Mouse (Mus musculus): ENCODE measurements around the gene Ppp2r5e.
A peak's percentile ranks its signal among the peaks of the same experiment; 100 is the strongest.

DNA sequence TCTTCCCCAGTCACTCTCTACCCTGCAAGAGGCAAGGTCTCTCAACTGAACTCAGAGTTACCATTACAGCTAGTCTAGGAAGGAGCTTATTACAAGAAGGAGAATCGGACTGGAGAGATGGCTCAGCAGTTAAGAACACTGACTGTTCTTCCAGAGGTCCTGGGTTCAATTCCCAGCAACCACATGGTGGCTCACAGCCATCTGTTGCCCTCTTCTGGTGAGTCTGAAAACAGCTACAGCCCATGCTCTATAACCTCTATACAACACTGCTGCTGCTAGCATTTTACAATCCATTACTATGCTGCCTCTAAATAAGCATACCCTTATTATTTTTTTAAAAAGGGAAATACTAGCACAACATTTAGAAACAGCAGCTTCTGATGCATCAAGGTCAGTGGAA is 49.7 kb upstream of the Ppp2r5e start:
- peak; percentile 28; the same call in 1 of the 2 replicates for TF ChIP-seq CTCF (IDR thresholded peaks at IDR 0.05; ENCODE audit: borderline replicate concordance, insufficient read depth, low read depth, low read length)
- no peak for TF ChIP-seq POLR2A (IDR thresholded peaks at IDR 0.05; ENCODE audit: borderline replicate concordance, insufficient read depth, low read length)

Data from cerebellum, adult 2 months (tissue).